Mouse (Mus musculus): ENCODE results near the gene Srcin1. TPM values are rescaled to one million over a fixed set of nuclear protein-coding genes. Genes with fewer than 3 reads are reported as not detected.

Srcin1 gene
- not detected in 2 replicates for total RNA-seq (2023)

DNA sequence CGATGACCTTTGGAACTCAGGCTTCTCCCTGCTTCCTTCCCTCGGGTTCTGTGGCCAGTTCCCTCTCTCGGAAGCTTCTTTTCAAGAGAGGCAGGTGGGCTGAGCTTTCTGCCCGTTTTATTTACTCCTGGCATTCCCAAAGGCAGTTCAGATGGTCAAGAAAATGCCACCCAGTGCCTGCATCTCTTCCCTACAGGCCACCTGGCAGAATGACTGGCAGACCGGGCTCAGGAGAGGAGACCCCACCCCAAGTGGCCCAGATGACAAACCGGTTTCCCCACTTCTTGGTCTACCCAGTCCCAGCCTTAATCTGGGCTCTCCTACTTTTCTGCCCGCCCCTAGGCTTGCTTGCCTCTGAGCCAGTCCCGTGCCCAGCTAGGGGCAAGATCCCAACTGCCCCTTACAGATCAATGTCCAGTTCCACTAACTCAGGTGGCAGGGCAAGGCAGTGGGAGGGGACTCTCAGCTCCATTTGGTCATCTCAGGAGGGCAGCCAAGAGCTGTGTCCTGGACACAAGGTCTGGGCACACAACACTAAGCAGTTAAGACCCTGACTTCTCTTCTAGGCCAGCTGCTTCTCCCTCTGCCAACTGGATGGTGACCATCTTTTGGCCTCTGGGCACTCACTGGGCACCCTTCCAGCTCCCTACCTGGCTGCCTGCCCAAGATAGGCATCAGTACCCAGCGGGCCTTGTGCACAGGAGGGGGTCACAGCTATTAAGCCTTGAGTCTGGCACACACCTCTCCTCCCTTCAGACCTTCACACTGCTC lies at the start of gene Srcin1:
TSS of gene Srcin1 (minus strand) at position 51 of the 771 bp plus-strand sequence.

GRCm38 (mm10) chr11:97499865-97500719 lies 75.9 kb downstream of the Srcin1 start, which contains the start of gene 4933428G20Rik:
Gene 4933428G20Rik (minus strand): TSS chr11:97500340.

Other genes with a start within 250 kb of the Srcin1 start
- gene Gpr179, start 224.1 kb downstream of the Srcin1 start, total RNA-seq (2023), result not detected in 2 replicates
- gene Socs7, start 213.6 kb downstream of the Srcin1 start, total RNA-seq (2023), result 5.8 and 12.0 TPM in 2 replicates
- gene Arhgap23, start 160.7 kb downstream of the Srcin1 start, total RNA-seq (2023), result 36.3 and 40.0 TPM in 2 replicates
- gene 4933428G20Rik, start 75.8 kb downstream of the Srcin1 start, total RNA-seq (2023), result not detected in 2 replicates
- gene Epop, start 53.5 kb upstream of the Srcin1 start, total RNA-seq (2023), result 0.43 and 1.6 TPM in 2 replicates
- 6.6 and 9.1 TPM in 2 replicates for gene Mllt6, start 87.2 kb upstream of the Srcin1 start, total RNA-seq (2023)
- 5.6 and 7.7 TPM in 2 replicates for gene Cisd3, start 109.6 kb upstream of the Srcin1 start, total RNA-seq (2023)
- 0.77 and 1.0 TPM in 2 replicates for gene Pcgf2, start 124.3 kb upstream of the Srcin1 start, total RNA-seq (2023)
- 94.9 and 106 TPM in 2 replicates for gene Psmb3, start 127.2 kb upstream of the Srcin1 start, total RNA-seq (2023)
- gene Pip4k2b, start 168.5 kb upstream of the Srcin1 start, total RNA-seq (2023), result 21.9 and 24.1 TPM in 2 replicates
- 60.7 and 93.3 TPM in 2 replicates for gene Cwc25, start 190.4 kb upstream of the Srcin1 start, total RNA-seq (2023)
- not detected in 2 replicates for gene 1700001P01Rik, start 199.7 kb upstream of the Srcin1 start, total RNA-seq (2023)
- 395 and 426 TPM in 2 replicates for gene Rpl23, start 206.3 kb upstream of the Srcin1 start, total RNA-seq (2023)
- gene Lasp1, start 222.8 kb upstream of the Srcin1 start, total RNA-seq (2023), result 424 and 430 TPM in 2 replicates